Mouse (Mus musculus): ENCODE data around the gene Apoc1. TPM values are rescaled to one million over a fixed set of nuclear protein-coding genes. Genes with fewer than 3 reads are reported as not detected.
A peak's percentile ranks its signal among the peaks of the same experiment; 100 is the strongest.

Gene Apoc1
- total and polyA plus RNA-seq, 2 experiments from 2014 or later = 5.1 to 9.0 TPM

GRCm38 (mm10) chr7:19668947-19669721, 23.3 kb downstream of the Apoc1 start:
- H3K9me3 ChIP-seq (ENCODE audit: low read length) = no peaks in the 10 kb centered on the region
- H3K36me3 ChIP-seq (ENCODE audit: insufficient read depth, low read length) = no peaks in the 10 kb centered on the region
- ATAC-seq (ENCODE audit: low FRiP score) (peak; percentile 72), DNase-seq (ENCODE audit: low spot score) (peak; percentile 97)
- TF ChIP-seq CTCF (IDR thresholded peaks at IDR 0.05) = peak; percentile 95
- no peak overlapping the region for H3K4me3 ChIP-seq (ENCODE audit: low read depth, low read length)
- peak overlapping the region; percentile 7; the same call in 1 of the 2 replicates for H3K4me2 ChIP-seq (ENCODE audit: low read depth, low read length, poor library complexity, severe bottlenecking)
- H3K27me3 ChIP-seq (ENCODE audit: insufficient read depth, low read length) = no peaks in the 10 kb centered on the region
- 9% methylated on average over 10 of the region's 10 CpGs for WGBS
- no peak overlapping the region for H3K9ac ChIP-seq (replicated peaks; ENCODE audit: low read length, poor library complexity, severe bottlenecking)
- H3K27ac ChIP-seq (ENCODE audit: low read depth, low read length) = peak overlapping the region; percentile 49; the same call in 1 of the 2 replicates
- H3K4me1 ChIP-seq (ENCODE audit: insufficient read depth, low read length) = no peaks in the 10 kb centered on the region

- Histone ChIP-seq H3K9ac (replicated peaks; ENCODE audit: low read length, poor library complexity, severe bottlenecking) (no peak overlapping the region), H3K4me3 (ENCODE audit: low read depth, low read length) (no peak overlapping the region), H3K36me3 (ENCODE audit: insufficient read depth, low read length) (no peaks in the 10 kb centered on the region), H3K27ac (ENCODE audit: low read depth, low read length) (no peak overlapping the region), H3K9me3 (ENCODE audit: low read length) (no peaks in the 10 kb centered on the region), H3K4me2 (ENCODE audit: low read depth, low read length, poor library complexity, severe bottlenecking) (no peak overlapping the region), H3K27me3 (ENCODE audit: insufficient read depth, low read length) (no peaks in the 10 kb centered on the region), H3K4me1 (ENCODE audit: insufficient read depth, low read length) (peaks cover 8% of the 10 kb centered on the region; the same call in 1 of the 2 replicates)
- no peak for TF ChIP-seq CTCF (IDR thresholded peaks at IDR 0.05)
- no peak for DNase-seq (ENCODE audit: low spot score)
- ATAC-seq (ENCODE audit: low FRiP score) = no peak
- WGBS = 83% methylated on average over 2 of the region's 2 CpGs
Observed at GRCm38 (mm10) chr7:19667434-19667833, 25.0 kb downstream of the Apoc1 start.

- Histone ChIP-seq H3K36me3 (ENCODE audit: insufficient read depth, low read length) (peaks cover 3% of the 10 kb centered on the region), H3K4me2 (ENCODE audit: low read depth, low read length, poor library complexity, severe bottlenecking) (no peak overlapping the region), H3K4me1 (ENCODE audit: insufficient read depth, low read length) (peaks cover 8% of the 10 kb centered on the region; the same call in 1 of the 2 replicates), H3K9me3 (ENCODE audit: low read length) (no peaks in the 10 kb centered on the region), H3K4me3 (ENCODE audit: low read depth, low read length) (no peak overlapping the region), H3K9ac (replicated peaks; ENCODE audit: low read length, poor library complexity, severe bottlenecking) (no peak overlapping the region), H3K27ac (ENCODE audit: low read depth, low read length) (no peak overlapping the region), H3K27me3 (ENCODE audit: insufficient read depth, low read length) (no peaks in the 10 kb centered on the region)
- ATAC-seq (ENCODE audit: low FRiP score) (no peak), DNase-seq (ENCODE audit: low spot score) (peak; percentile 8)
- 68% methylated on average over 3 of the region's 3 CpGs for WGBS
- peak; percentile 49 for TF ChIP-seq CTCF (IDR thresholded peaks at IDR 0.05)
Observed at GRCm38 (mm10) chr7:19666750-19667149, 25.7 kb downstream of the Apoc1 start.

GRCm38 (mm10) chr7:19664955-19665841, 27.3 kb downstream of the Apoc1 start, which contains the start of gene Clptm1:
Gene Clptm1, minus strand, starts transcription at chr7:19665033.
- peak within 1 kb of the TSS; percentile 81 for H3K27ac ChIP-seq (ENCODE audit: low read depth, low read length)
- H3K4me3 ChIP-seq (ENCODE audit: low read depth, low read length) = peak within 1 kb of the TSS; percentile 95
- H3K36me3 ChIP-seq (ENCODE audit: insufficient read depth, low read length) = peaks cover 4% of the 10 kb centered on the region
- WGBS = 1% methylated on average over 61 of the region's 63 CpGs
- H3K9ac ChIP-seq (replicated peaks; ENCODE audit: low read length, poor library complexity, severe bottlenecking) = peak within 1 kb of the TSS; percentile 89
- peaks cover 8% of the 10 kb centered on the region; the same call in 1 of the 2 replicates for H3K4me1 ChIP-seq (ENCODE audit: insufficient read depth, low read length)
- H3K27me3 ChIP-seq (ENCODE audit: insufficient read depth, low read length) = no peaks in the 10 kb centered on the region
- peak; percentile 79 for TF ChIP-seq CTCF (IDR thresholded peaks at IDR 0.05)
- peak within 1 kb of the TSS; percentile 86 for H3K4me2 ChIP-seq (ENCODE audit: low read depth, low read length, poor library complexity, severe bottlenecking)
- H3K9me3 ChIP-seq (ENCODE audit: low read length) = no peaks in the 10 kb centered on the region
- DNase-seq (ENCODE audit: low spot score) (peak; percentile 98), ATAC-seq (ENCODE audit: low FRiP score) (peak; percentile 88)

- WGBS = under 1% methylated on average over 34 of the region's 37 CpGs
- Histone ChIP-seq H3K4me2 (ENCODE audit: low read depth, low read length, poor library complexity, severe bottlenecking) (peak overlapping the region; percentile 86), H3K9ac (replicated peaks; ENCODE audit: low read length, poor library complexity, severe bottlenecking) (peak overlapping the region; percentile 89), H3K4me3 (ENCODE audit: low read depth, low read length) (peak overlapping the region; percentile 95), H3K27ac (ENCODE audit: low read depth, low read length) (peak overlapping the region; percentile 52), H3K9me3 (ENCODE audit: low read length) (no peaks in the 10 kb centered on the region), H3K27me3 (ENCODE audit: insufficient read depth, low read length) (no peaks in the 10 kb centered on the region), H3K4me1 (ENCODE audit: insufficient read depth, low read length) (peaks cover 8% of the 10 kb centered on the region; the same call in 1 of the 2 replicates), H3K36me3 (ENCODE audit: insufficient read depth, low read length) (peaks cover 4% of the 10 kb centered on the region)
- no peak for TF ChIP-seq CTCF (IDR thresholded peaks at IDR 0.05)
- ATAC-seq (ENCODE audit: low FRiP score) (peak; percentile 38), DNase-seq (ENCODE audit: low spot score) (peak; percentile 2)
Observed at GRCm38 (mm10) chr7:19664455-19664954, 28.0 kb downstream of the Apoc1 start.

Data from midbrain, postnatal 0 days (tissue).